Mouse (Mus musculus): Measurements from ENCODE around the gene Plcb1.

The Plcb1 gene

GRCm38 (mm10) chr2:134912616-134913015 lies 126.7 kb downstream of the Plcb1 start:
- no peak for DNase-seq (ENCODE audit: low spot score)

GRCm38 (mm10) chr2:134913542-134913941 lies 127.7 kb downstream of the Plcb1 start:
- no peak for DNase-seq (ENCODE audit: low spot score)

GRCm38 (mm10) chr2:134914091-134914550 lies 128.3 kb downstream of the Plcb1 start:
- no peak for DNase-seq (ENCODE audit: low spot score)

GRCm38 (mm10) chr2:134915035-134915434 lies 129.2 kb downstream of the Plcb1 start:
- no peak for DNase-seq (ENCODE audit: low spot score)

GRCm38 (mm10) chr2:134920611-134921280 lies 134.9 kb downstream of the Plcb1 start:
- DNase-seq (ENCODE audit: low spot score) = no peak

- DNase-seq (ENCODE audit: low spot score) = no peak
Measured at GRCm38 (mm10) chr2:134922636-134923375, 136.9 kb downstream of the Plcb1 start.

- DNase-seq (ENCODE audit: low spot score) = no peak
Measured at GRCm38 (mm10) chr2:134924143-134924655, 138.3 kb downstream of the Plcb1 start.

- no peak for DNase-seq (ENCODE audit: low spot score)
Measured at GRCm38 (mm10) chr2:134926266-134926665, 140.4 kb downstream of the Plcb1 start.

GRCm38 (mm10) chr2:134927072-134927471 lies 141.2 kb downstream of the Plcb1 start:
- no peak for DNase-seq (ENCODE audit: low spot score)

GRCm38 (mm10) chr2:134929452-134929851 lies 143.6 kb downstream of the Plcb1 start:
- DNase-seq (ENCODE audit: low spot score) = no peak

- no peak for DNase-seq (ENCODE audit: low spot score)
Measured at GRCm38 (mm10) chr2:134930961-134931360, 145.1 kb downstream of the Plcb1 start.

GRCm38 (mm10) chr2:134931756-134932421 lies 146.0 kb downstream of the Plcb1 start:
- DNase-seq (ENCODE audit: low spot score) = no peak

- no peak for DNase-seq (ENCODE audit: low spot score)
Measured at GRCm38 (mm10) chr2:134935469-134935868, 149.6 kb downstream of the Plcb1 start.

GRCm38 (mm10) chr2:134935970-134936649 lies 150.2 kb downstream of the Plcb1 start:
- DNase-seq (ENCODE audit: low spot score) = no peak

- DNase-seq (ENCODE audit: low spot score) = no peak
Measured at GRCm38 (mm10) chr2:134937666-134938065, 151.8 kb downstream of the Plcb1 start.

GRCm38 (mm10) chr2:134942039-134942438 lies 156.2 kb downstream of the Plcb1 start:
- DNase-seq (ENCODE audit: low spot score) = no peak

- DNase-seq (ENCODE audit: low spot score) = no peak
Measured at GRCm38 (mm10) chr2:134942919-134943318, 157.1 kb downstream of the Plcb1 start.

GRCm38 (mm10) chr2:134946331-134946730 lies 160.5 kb downstream of the Plcb1 start:
- DNase-seq (ENCODE audit: low spot score) = no peak

- DNase-seq (ENCODE audit: low spot score) = no peak
Measured at GRCm38 (mm10) chr2:134946911-134947310, 161.0 kb downstream of the Plcb1 start.

GRCm38 (mm10) chr2:134952088-134952487 lies 166.2 kb downstream of the Plcb1 start:
- DNase-seq (ENCODE audit: low spot score) = no peak

GRCm38 (mm10) chr2:134956436-134956835 lies 170.6 kb downstream of the Plcb1 start:
- DNase-seq (ENCODE audit: low spot score) = no peak

GRCm38 (mm10) chr2:134966131-134966530 lies 180.3 kb downstream of the Plcb1 start:
- no peak for DNase-seq (ENCODE audit: low spot score)
